Mouse (Mus musculus): Measurements from ENCODE around the gene Taf6l.

GRCm38 (mm10) chr19:8802130-8802821 is 16.1 kb upstream of the Taf6l start, which contains the start of gene Zbtb3:
- TF ChIP-seq POLR2A (IDR thresholded peaks at IDR 0.05; ENCODE audit: low read depth, low read length): no peak
- no peak for TF ChIP-seq CTCF (conservative IDR thresholded peaks at IDR 0.05; ENCODE audit: insufficient read depth, insufficient read length, low read depth, low read length)

Data from kidney, adult 2 months (tissue).